Mouse (Mus musculus) testis, adult 2 months (tissue): Measurements from ENCODE around the gene Olfr341. TPM values are rescaled to one million over a fixed set of nuclear protein-coding genes. Genes with fewer than 3 reads are reported as not detected.

Source experiments
- H3K27ac ChIP-seq: fragments of 200-500 bp; 2 replicates; pipeline ENCODE4 v1.5.1; 2012; ENCODE audit warnings: low read depth, low read length; ENCODE audit not compliant: control insufficient read depth, insufficient read depth
- H3K27me3 ChIP-seq: fragments of 200-500 bp; 2 replicates; pipeline ENCODE4 v1.6.1; 2012; ENCODE audit warnings: mild to moderate bottlenecking, low read length, moderate library complexity; ENCODE audit not compliant: control insufficient read depth, insufficient read depth
- H3K36me3 ChIP-seq: fragments of 200-500 bp; 2 replicates; pipeline ENCODE4 v1.6.1; 2012; ENCODE audit warnings: mild to moderate bottlenecking, low read length; ENCODE audit not compliant: control insufficient read depth, insufficient read depth
- H3K4me1 ChIP-seq: fragments of 200-500 bp; 2 replicates; pipeline ENCODE4 v1.6.1; 2012; ENCODE audit warnings: low read length; ENCODE audit not compliant: control insufficient read depth, insufficient read depth
- H3K4me3 ChIP-seq: fragments of 200-500 bp; 2 replicates; pipeline ENCODE4 v1.5.1; 2012; ENCODE audit warnings: low read depth, mild to moderate bottlenecking, low read length, moderate library complexity, mixed read lengths; ENCODE audit not compliant: control insufficient read depth
- CTCF ChIP-seq: fragments of 200-500 bp; IDR thresholded peaks from 2 replicates; pipeline ENCODE4 v1.5.1; 2012; ENCODE audit warnings: low read depth, mild to moderate bottlenecking, inconsistent platforms, low read length, moderate library complexity; ENCODE audit not compliant: control insufficient read depth, insufficient read depth, insufficient replicate concordance
- POLR2A ChIP-seq: fragments of 200-500 bp; IDR thresholded peaks from 2 replicates; pipeline ENCODE4 v1.6.1; 2012; ENCODE audit warnings: low read depth, mild to moderate bottlenecking, inconsistent platforms, low read length, moderate library complexity; ENCODE audit not compliant: control insufficient read depth
- polyA plus RNA-seq: library from polyadenylated mRNA; depleted of rRNA; stranded (reverse); fragments of >200 nt; gene quantifications from 2 replicates; pipeline ENCODE4 v1.2.3, GENCODE M21; 2012; rRNA removed

The Olfr341 gene
- polyA plus RNA-seq, result not detected in 2 replicates

DNA sequence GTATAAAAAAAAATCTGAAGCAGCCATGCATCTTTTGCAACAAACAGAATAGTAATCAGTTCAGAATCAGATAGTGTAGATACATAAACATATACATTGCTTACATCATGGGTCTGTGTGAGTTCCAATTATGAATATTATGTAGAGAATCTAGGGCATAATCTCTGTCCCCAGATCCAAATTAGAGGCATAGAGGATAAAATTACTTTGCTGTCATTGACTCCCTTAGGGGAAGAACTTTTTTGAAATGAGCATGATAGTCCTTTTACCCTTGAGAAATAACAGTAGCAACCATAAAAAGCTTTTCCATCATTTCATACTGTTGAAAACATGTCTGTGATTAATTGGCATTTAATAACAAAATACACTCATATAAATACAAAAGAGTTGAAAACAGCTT lies at the start of gene Olfr341:
Olfr341 (minus strand) TSS at position 101 of the 400 bp plus-strand sequence.
- TF ChIP-seq CTCF (no peak), POLR2A (no peak)
- no peaks in the 10 kb centered on the region for H3K27me3 ChIP-seq
- H3K4me1 ChIP-seq, result no peaks in the 10 kb centered on the region
- no peak within 1 kb of the TSS for H3K4me3 ChIP-seq
- no peaks in the 10 kb centered on the region for H3K36me3 ChIP-seq
- no peak within 1 kb of the TSS for H3K27ac ChIP-seq

DNA sequence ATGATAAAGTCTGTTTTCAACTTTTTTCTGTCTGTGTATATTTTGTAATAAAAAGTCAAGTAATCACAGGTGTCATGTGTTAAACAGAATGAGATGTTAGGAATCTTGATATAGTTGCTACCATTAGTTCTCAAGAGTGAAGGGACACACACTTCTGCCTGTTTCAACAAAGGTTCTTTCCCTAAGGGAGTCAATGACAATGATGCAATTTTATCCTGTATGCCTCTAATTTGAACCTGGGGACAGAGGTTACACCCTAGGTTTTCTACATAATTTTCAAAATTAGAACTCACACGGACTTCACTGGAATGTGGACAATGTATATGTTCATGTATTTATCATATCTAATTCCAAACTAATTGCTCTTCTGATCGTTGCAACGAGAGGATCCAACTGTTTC lies 42.4 kb upstream of the Olfr341 start, which contains the start of gene Olfr342:
Olfr342 (plus strand) TSS at position 301 of the 400 bp plus-strand sequence.
- H3K27me3 ChIP-seq, result no peaks in the 10 kb centered on the region
- no peaks in the 10 kb centered on the region for H3K4me1 ChIP-seq
- H3K4me3 ChIP-seq, result no peak within 1 kb of the TSS
- H3K27ac ChIP-seq, result no peak within 1 kb of the TSS
- H3K36me3 ChIP-seq, result no peaks in the 10 kb centered on the region
- TF ChIP-seq CTCF, result no peak
- no peak for TF ChIP-seq POLR2A

DNA sequence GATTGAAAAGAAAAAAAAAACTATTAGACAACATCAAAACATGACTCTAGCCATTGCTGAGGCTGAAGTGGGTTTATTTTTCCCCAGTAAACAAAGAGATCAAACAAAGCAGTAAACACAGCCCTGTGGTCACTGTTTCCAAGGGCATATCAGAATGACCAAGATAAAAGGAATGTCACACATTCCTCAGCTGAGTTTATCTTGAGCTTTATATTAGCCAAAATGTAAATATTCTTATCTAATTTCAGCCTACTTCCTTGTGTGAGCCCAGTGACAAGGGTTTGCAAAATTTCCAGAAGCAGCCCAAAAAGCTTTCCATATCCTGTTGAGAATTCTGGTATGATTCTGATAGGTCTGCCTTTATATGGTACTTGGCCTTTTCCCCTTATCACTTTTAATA lies 8.6 kb downstream of the Olfr341 start:
- Histone ChIP-seq H3K4me3 (no peak overlapping the region), H3K4me1 (no peaks in the 10 kb centered on the region), H3K36me3 (no peaks in the 10 kb centered on the region), H3K27me3 (no peaks in the 10 kb centered on the region), H3K27ac (no peak overlapping the region)
- TF ChIP-seq CTCF (no peak), POLR2A (no peak)

- TF ChIP-seq CTCF, result no peak
- no peak for TF ChIP-seq POLR2A
- Histone ChIP-seq H3K27ac (no peak within 1 kb of the TSS), H3K36me3 (no peaks in the 10 kb centered on the region), H3K4me1 (no peaks in the 10 kb centered on the region), H3K27me3 (no peaks in the 10 kb centered on the region), H3K4me3 (no peak within 1 kb of the TSS)
Observed at GRCm38 (mm10) chr2:36452287-36452686, 30.0 kb downstream of the Olfr341 start, which contains the start of gene Olfr340. Gene Olfr340 (plus strand): TSS chr2:36452587.

Other genes starting within 250 kb of the Olfr341 start
- not detected in 2 replicates for gene Olfr338, start 108.9 kb downstream of the Olfr341 start, polyA plus RNA-seq
- gene Olfr339, start 63.5 kb downstream of the Olfr341 start, polyA plus RNA-seq, result not detected in 2 replicates
- gene Olfr340, start 29.9 kb downstream of the Olfr341 start, polyA plus RNA-seq, result not detected in 2 replicates
- gene Olfr342, start 42.5 kb upstream of the Olfr341 start, polyA plus RNA-seq, result not detected in 2 replicates
- gene Olfr344, start 84.2 kb upstream of the Olfr341 start, polyA plus RNA-seq, result not detected in 2 replicates
- not detected in 2 replicates for gene Olfr345, start 157.6 kb upstream of the Olfr341 start, polyA plus RNA-seq
- not detected in 2 replicates for gene Olfr346, start 203.3 kb upstream of the Olfr341 start, polyA plus RNA-seq
- not detected in 2 replicates for gene Olfr347, start 249.4 kb upstream of the Olfr341 start, polyA plus RNA-seq